Mouse (Mus musculus) regulatory T cell (primary cell): ENCODE results near the gene Ikzf4.

Source experiments
- in situ Hi-C: fragments of 300-600 bp; cut with MboI, MseI; formaldehyde crosslinking; loops from one replicate; pipeline ENCODE4 v1.15.1; 2025; ENCODE audit warnings: high pct_unique_total_duplicates

The Ikzf4 gene

DNA sequence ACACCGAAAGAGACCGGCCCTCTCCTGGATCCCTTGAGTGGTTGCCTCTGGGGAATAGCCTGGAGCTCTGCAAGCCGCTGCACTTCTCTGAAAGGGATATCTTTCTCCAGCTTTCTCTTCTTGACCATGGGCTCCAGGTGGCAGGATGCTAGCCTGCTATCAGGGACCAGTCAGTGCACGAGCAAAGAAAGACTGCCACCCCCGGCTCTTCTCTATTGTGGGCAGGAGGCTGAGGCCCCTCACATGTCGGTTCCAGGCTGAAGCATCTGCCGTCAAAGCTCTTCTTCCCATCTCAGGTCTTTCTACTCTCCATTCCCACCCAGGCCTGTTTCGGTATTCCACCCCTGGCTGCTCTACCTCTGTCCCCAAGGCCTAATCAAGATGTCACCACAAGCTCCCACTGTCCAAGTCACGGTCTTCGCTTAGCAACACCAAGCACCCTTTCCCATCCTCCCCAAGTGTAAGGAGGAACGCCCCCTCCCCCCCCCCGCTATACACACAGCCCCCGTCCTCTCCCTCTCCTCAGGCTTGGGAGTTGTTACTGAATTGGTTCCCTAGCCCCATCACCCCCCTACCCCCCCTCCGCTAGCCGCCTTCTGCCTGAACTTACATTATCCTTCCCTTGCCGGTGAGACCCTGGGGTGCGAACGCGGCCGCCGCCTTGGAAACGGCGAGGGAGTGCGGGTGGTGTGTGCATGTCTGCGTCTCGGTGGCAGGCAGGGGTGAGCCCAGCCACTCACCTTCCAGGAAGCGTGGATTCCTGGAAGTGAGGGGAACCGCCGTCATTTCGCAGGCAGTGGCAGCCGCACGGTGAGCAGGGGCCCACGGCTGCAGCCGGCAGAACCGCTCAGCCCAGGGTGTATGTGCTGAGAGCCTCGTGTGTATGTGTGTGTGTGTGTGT lies at the start of gene Ikzf4:
TSS of gene Ikzf4 (minus strand) at position 881 of the 901 bp plus-strand sequence.
- in situ Hi-C loops: no loop called here

DNA sequence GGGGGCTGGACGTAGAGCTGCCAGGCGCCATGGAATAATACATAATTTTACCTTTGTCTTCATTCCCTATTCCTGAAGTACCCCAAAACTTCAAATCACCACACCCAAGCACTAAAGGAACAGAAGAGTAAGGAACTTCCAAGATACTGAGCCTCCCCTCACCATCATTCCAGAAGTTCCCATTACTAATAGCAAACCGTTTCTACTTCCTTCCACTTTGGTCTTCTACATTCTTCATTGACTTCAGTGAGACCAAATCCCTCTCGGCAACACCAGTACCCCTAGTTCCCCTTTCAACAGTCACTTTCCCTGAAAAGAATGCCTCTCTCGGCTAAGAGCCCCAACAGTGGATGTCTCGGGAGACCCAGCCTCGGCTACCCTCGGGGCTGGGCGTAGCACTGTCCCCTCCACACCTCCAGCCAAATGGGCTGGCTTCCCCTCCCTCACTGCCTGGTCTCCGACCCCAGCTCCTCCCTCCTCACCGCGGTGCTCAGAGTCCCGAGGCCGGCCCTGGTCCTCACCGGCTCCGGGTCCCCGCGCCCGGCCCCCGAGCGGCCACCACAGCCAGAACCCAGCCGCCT lies 49.7 kb upstream of the Ikzf4 start:
- in situ Hi-C loops: no loop called here

DNA sequence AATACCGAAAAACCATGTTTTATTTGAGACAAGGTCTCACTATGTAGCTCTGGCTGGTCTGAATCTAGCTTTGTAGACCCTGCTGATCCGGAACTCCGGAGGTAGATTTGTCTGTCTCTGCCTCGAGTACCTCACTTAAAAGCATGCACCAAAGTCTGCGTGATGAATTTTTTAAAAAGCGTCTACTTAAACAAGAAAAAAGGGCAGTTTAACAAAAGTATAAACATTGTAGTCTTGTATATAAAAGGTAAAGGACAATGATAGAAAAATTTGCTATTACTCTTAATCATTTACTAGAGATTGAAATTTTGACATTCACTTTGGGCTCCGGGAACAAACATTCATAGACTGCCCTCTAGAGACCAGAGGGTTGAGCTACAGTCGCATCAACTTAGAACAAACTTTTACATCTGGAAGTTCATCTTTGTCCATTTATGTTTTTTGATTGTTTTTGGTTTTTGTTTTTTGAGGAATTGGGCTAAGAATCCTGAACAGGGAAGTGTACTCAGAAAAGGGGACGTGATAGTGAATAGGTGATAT lies 28.7 kb upstream of the Ikzf4 start:
- in situ Hi-C loops: loop anchor here (5.0 kb wide), 1 partner anchor 47 kb away; the partner anchor contains the start of gene Rps26

DNA sequence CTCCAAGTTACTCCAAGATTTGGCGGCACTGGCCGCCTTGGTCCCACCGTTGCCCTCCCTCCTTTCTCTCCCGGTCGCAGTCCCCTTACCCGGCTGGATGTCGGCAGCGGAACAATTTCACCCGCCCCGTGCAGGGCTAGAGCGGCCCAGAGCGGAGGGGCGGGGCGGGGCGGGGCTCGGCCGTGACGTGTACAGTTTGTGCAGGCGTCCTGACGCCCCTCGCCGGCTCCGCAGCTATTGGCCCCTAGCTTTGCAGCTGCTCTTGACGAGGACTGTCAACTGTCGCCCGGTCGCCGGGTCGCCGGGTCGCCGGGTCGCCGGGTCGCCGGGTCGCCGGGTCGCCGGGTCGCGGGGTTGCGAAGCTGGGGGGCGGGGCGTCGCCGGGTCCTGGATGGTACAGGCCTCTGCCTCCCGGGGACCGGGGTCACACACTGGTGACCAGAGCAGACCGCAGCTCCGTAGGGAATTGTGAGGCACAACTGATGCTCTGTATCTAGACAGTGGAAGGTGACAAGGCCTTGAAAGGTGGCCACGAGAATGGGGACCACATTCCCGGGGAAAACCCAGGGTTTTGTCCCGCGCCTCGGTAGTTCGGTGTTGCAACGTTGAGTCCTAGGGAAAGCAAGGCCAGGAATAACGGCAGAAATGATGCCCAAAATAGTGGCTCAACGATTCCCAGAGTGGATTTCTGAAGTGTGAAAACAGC lies 28.1 kb upstream of the Ikzf4 start, which contains the start of gene Suox:
TSS of gene Suox (minus strand) at position 311 of the 706 bp plus-strand sequence.
- in situ Hi-C loops: loop anchor here (5.0 kb wide), 1 partner anchor 47 kb away; the partner anchor contains the start of gene Rps26

DNA sequence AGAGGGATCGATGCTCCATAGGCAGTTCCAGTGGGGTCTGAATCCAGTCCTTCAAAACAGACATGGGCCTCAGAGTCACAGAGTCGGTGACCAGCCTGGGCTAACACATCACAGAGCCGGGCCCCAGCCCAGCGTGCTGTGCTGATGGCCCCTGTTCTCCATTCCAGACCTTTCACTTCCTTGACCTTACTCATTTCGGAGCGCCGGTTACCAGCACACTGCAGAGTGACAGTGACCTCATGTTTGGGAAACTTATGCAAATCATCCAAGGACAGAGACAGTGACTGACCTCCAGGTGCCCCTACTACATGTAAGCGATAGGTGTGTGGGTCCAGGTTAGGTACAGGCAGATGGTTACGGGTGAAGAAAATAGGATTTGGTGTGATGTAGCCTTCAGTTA lies 25.4 kb upstream of the Ikzf4 start:
- in situ Hi-C loops: loop anchor here (5.0 kb wide), 1 partner anchor 44 kb away; the partner anchor contains the start of gene Rps26

DNA sequence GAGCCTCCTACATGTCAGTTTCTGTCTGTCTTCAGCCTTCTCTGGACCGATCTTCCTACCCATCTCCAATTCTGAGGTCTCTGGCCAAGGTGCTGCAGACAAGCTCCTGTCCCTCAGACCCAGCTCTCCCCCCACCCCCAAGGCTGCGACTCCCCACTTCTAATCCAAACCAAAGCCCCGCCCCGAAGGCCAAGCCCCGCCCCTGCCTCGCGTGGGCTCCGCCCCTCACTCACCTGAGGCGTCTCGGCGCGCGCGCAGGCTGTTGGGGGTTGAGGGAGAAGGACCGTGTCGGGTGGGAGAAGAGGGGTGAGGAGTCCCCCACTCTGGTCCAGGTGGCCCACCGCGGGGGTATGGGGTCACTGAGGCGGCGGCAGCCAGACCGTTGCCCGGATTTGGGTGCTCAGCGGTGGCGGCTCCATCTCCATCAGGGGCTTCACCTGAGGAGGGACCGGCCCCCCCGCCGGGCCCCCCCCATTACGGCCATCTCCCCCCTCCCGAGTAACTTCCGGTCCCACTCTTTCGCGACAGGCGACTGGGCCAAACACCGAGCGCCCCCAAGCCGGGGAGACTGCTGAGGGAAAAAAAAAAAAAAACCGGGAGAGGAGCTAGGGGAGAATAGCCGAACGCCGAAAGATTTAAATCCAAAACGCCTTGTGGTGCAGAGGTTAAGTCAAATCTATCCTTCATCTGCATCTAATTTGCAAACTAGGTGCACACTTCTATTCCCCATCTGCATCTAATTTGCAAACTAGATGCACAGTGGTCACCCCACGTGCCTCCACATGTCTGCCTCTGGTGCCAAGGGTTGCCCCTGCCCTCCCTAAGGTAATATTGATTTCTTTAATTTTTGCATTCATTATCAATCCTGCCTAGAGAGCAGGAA lies 23.2 kb upstream of the Ikzf4 start:
- in situ Hi-C loops: no loop called here

DNA sequence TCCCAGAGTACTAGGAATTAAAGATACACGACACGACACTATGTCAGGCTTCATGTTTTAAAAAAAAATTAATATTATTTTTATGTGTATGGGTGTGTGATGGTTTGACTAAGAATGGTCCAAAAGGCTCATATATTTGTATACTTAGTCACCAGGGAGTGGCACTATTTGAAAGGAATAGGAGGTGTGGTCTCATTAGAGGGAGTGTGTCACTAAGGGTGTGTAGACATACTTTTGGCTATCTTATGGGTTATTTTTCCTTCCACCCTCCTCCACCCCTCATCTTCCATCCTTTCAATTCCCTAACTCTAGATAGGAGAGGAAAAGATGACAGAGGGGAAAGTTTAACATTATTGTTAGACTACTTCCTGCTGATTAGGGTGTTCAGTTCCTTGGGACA lies 20.0 kb upstream of the Ikzf4 start:
- in situ Hi-C loops: no loop called here

DNA sequence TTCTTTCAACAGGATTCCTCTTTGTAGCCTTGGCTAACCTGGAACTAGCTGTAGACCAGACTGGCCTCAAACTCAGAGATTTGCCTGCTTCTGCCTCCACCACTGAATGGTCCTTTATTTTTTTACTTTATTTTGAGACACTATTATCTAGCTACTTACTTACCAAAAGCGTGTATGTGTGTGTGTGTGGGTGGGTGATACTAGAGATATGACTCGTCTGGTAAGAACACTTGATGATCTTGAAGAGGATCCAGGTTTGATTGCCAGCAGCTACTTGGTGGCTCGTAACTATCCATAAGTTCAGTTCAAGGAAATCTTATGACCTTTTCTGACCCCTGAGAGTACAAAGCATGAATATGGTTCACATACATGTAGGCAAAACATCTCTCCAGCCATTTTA lies 19.5 kb upstream of the Ikzf4 start:
- in situ Hi-C loops: no loop called here

DNA sequence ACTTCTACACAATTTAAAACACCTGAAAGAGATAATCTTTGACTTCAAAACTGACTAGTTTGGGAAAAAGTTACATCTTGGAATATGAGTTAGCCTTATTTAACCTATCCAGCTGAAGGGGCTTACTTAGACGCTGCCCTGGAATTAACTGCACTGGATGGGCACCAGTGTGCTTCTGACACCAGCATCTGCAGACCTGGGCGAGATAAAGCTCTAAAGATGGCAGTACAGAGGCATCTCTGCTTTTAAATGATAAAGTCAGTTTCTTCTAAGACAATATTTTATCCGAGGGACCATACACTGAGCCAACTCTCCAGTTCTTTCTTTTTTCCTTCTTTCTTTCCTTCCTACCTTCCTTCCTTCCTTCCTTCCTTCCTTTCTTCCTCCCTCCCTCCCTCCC lies 19.0 kb upstream of the Ikzf4 start:
- in situ Hi-C loops: no loop called here

DNA sequence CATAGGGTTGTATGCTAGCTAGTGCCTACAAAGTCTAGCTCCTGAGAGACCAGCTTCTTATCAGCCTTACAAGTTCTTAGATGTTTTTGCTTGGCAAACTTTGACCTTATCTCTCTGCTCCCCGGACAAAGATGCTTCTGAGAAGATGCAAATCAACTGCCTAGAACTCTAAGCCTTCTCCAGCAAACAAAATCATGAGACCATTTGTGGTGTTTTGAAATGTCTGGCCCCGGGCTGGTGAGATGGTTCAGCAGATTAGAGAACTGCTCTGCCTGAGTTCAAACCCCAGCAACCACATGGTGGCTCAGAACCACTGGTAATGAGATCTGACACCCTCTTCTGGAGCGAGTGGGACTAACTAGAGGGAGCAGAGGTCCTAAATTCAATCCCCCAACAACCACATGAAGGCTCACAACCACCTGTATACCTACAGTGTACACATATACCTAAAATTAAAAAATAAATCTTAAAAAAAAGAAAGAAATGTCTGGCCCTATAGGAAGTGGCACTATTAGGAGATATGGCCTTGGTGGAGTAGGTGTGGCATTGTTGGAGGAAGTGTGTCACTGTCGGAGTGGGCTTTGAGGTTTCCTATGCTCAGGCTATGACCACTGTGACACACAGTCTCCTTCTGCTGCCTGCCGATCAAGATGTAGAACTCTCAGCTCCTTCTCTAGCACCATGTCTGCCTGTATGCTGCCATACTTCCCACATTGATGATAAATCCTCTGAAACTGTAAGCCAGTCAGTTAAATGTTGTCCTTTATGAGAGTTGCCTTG lies 17.8 kb upstream of the Ikzf4 start:
- in situ Hi-C loops: no loop called here

DNA sequence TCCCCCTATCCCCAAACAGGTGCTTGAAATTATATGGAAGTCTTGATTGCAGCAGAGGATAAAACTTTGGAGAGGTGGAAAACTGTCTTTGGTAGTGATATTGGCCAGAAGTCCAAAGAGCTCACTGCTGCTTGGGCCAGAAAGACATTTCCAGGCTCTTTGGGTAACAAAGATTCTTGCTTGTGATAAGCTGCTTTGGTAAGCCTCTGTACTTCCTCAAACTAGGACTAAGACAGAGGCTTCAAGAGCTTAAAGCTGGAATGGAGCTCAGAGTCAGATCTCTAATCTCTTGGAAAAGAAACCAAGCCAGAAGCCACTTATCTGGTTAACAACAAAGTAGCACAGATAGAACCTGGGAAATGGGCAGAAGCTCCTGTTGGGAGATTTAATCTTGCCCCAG lies 16.7 kb upstream of the Ikzf4 start:
- in situ Hi-C loops: no loop called here

DNA sequence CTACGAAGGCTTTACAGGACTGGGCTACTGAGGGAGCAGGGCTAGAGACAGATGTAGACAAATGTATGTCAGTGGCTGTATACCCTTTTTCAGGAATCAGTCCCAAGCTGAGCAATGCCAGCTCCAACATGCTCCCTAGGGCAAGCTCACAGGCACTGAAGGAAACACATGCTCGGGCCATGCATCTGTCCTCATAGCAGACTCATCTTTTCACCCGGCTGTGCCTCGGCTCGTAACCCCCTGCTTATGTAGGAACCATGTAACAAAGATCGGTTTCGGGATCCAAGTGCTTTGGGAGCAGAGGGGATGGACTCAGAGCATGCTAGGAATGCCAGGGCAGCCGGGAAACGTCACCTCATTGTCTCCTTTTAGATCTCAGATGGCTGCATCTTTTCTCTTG lies 13.7 kb upstream of the Ikzf4 start:
- in situ Hi-C loops: no loop called here

DNA sequence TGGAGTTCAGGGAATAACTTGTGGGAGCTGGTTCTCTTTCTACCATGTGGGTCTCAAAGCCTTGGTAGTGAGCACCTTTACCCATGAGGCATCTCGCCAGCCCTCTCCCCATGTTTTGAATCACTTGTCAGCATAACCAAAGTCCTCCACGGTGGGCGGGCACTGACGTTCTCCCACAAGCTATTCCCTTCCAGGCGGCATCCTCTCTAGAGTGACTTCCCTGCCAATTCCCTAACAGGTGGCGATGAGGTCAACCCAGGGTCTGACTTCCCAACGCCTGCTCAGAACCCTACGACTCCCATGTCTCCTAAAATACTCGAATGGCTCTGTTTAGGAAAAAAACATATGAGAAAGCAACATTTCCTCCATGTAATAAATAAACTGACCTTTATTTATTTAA lies 12.1 kb upstream of the Ikzf4 start:
- in situ Hi-C loops: no loop called here

DNA sequence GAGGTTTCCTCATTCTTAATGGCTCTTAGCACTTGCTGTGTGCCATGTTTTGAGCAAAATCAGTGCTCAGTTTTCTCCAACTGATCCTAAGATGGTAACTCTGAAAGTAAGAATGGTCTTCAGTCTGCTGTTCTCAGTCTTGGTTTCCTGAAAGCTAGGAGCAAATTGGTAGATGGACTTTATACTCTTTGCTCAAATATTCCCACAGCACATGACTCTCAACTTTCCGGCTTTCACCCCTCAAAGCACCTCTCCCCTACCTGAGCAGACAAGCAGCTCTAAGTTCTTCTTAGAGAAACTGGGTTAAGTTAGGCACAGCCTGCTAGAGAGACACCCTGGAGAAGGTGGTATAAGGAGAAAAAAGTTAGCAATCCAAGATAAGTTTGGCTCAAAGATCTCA lies 10.9 kb upstream of the Ikzf4 start:
- in situ Hi-C loops: no loop called here

DNA sequence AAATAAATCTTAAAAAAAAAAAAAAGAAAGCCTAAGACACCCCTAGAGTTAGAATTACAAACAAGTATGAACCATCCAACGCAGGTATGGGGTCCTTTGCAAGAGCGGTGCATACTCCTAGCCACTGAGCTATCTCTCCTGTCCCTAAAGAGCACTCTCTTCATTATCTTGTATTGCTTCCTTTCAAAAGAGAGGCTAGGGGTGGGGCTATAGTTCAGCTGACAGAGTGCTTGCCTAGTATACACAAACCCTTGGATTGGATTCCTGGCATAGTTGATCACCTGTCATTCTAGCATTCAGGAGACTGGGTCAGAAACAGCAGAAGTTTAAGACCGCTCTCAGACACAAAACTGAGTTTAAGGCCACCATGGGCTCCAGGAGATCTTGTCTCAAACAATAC lies 9.5 kb upstream of the Ikzf4 start:
- in situ Hi-C loops: no loop called here

DNA sequence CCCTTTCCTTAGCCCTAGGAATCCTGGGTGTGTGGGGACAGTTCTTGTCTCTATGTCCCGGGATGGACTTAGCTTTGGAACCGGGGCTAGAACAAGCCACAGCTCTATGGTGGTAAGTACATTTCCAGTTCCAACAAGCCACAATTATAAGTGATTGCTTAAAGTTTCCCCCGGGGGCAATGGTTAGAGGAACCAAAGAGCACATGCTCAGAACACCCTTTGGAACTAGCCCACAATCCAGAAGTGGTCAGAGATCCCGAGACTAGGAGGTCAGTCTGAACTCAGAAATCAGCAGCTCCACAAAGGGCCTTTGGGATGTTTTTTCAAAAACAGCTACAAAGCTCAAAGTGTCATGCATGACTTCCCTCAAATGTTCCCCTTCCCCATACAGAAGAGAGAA lies 8.1 kb upstream of the Ikzf4 start:
- in situ Hi-C loops: no loop called here

DNA sequence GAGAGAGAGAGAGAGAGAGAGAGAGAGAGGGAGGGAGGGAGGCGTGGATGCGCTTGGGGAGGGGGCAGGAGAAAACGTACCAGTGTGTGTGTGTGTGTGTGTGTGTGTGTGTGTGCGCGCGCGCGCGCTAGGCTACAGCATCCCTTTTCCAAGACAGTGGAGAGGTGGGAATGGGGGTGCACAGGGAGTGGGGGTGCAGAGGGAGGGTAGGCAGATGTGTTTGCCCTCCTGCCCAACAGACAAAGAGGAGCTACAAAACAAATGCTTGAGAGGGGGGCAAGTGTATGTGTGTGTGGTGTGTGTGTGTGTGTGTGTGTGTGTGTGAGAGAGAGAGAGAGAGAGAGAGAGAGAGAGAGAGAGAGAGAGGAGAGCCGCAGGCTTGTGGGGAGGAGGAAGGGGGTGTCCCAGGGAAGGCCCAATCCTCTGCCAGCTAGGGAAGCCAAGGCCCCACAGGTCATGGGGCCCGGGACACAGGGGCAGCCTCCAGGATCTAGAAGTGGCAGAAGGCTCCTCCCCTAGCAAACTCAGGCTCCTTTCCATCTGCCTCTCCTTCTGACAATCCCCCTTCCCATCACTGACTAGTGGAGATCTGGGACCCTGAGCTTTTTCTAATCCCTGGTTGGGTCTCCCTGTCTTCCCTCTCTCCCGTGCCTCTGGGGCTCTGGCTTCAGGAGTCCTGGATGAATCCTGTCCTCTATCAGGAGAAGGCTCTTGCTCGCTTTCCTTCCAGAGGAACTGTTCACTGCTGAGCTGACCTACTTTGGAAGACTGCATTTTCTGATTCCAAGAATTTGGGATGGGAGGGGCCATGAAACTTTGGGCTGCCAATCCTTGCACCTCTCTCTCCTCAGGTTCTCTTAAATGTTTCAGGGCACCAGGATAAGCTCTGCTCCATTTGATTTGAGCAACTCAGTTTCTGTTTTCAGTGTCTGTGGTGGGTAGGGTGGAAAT lies 623 bp upstream of the Ikzf4 start:
- in situ Hi-C loops: no loop called here

DNA sequence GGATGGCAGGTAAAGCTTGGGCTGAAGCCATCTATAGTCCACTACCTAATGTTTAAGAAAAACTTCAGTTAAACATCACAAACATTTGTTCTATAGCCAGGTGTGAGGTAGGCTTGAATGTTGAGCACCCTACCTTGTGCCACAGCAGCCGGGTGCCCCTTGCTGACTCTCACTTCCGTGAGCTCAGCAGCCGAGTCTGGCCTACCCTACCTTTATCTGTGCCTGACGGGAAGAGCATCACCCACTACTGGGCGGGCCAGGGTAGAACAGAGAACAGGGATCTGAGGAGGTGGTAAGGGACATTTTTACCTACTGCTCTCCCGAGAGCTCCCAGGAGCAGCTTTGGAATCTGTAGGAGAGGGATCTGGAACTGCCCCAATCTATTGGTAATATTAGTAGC lies 3.0 kb downstream of the Ikzf4 start:
- in situ Hi-C loops: no loop called here

DNA sequence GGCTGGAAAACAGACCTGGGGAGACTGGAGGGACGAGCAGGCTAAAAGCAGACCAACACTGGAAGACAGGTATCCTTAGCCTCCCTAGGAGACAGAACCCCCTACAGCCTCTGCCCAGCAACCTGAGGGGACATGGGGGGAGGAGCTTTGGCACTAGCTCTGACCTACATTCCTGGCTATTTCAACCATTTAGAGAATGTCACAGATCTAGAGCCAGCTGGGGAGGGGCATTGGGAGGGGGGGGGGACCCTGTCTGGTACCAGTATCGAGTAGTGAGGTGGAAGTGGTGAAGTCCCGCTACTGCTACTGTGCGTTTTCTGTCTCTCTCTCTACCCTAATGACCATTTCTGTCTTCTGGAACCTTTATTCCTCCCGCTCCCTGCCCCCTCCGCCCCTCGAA lies 3.9 kb downstream of the Ikzf4 start:
- in situ Hi-C loops: no loop called here
